Mouse (Mus musculus) thymus, adult 18-20 months (tissue): ENCODE data around the gene Kirrel3.

Experiments
- DNase-seq, 2 experiments: peaks; one replicate each; pipeline ENCODE4 v3.0.0; 2022; ENCODE audit warnings: mixed read lengths in 2 of 2

The Kirrel3 gene

GRCm38 (mm10) chr9:34703547-34704300 lies 218.0 kb downstream of the Kirrel3 start:
- no peak for DNase-seq

- DNase-seq: no peak
Measured at GRCm38 (mm10) chr9:34704357-34704756, 218.7 kb downstream of the Kirrel3 start.

- DNase-seq: no peak
Measured at GRCm38 (mm10) chr9:34706350-34706873, 220.7 kb downstream of the Kirrel3 start.

DNA sequence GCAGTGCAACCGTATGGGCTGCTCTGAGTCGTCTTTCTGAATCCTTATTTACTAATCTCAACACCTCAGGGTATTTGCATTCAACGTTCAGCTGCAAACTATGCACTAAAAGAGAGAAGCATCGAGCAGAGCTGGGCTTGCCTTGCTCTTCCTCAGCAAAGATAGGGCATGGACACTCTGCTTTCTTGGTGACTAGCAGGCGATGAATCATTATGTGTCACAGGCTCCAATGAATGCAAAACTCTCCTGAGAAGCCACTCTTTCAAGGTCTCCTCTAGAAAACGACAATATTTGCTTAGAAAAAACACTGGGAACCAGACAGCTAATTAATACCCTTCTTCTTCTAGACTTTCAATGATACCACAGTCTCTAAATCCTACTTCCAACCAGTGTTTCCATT lies 223.0 kb downstream of the Kirrel3 start:
- DNase-seq: no peak

GRCm38 (mm10) chr9:34711996-34712395 lies 226.3 kb downstream of the Kirrel3 start:
- no peak for DNase-seq

DNA sequence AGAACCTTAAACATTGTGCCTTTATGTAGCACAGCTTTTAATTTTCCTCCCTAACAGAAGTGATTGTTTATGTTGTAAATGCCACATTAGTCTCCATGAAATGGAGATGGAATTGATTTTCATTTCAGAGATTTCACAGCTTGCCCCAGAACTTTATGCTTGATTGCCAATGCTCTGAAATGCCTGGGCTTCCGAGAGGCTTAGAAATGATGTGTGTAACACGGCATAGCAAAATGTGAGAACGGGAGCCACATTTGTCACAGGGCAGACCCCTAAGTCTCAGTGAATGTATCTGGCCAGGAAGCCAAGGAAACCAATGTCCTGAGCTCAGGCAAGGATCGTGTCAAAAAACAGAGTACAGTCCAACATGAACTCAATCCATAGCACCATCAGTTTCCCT lies 227.3 kb downstream of the Kirrel3 start:
- no peak for DNase-seq

GRCm38 (mm10) chr9:34713462-34713926 lies 227.8 kb downstream of the Kirrel3 start:
- no peak for DNase-seq

DNA sequence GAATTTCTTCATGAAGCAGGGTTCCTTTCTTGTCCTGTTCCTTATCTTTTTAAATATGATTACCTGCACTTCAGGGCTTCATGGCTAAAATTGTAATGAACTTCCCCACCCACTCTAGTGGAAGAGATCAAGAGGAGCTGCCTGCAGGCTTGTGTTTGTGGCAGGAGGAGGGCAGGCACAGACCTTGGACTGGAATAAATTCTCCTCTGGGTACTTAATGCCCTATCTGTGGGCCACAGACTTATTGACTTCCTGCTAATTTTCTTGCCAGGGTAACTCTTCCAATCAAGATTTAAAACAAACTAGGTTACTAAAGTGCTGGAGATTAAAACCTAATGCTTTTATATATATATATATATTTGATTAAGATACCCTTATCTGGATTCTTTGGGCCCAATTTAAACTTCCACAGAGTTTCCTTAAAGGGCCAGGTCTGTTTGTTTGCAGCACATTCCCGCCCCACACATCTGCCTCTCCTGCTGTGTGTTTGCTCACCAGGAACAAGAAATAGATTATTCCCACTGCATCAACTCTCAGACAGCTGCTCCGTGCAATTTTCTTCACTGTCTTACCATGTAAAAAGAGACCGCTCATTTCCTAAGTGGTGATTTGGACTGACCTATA lies 229.4 kb downstream of the Kirrel3 start:
- no peak for DNase-seq

- DNase-seq: no peak
Measured at GRCm38 (mm10) chr9:34716476-34716875, 230.8 kb downstream of the Kirrel3 start.

DNA sequence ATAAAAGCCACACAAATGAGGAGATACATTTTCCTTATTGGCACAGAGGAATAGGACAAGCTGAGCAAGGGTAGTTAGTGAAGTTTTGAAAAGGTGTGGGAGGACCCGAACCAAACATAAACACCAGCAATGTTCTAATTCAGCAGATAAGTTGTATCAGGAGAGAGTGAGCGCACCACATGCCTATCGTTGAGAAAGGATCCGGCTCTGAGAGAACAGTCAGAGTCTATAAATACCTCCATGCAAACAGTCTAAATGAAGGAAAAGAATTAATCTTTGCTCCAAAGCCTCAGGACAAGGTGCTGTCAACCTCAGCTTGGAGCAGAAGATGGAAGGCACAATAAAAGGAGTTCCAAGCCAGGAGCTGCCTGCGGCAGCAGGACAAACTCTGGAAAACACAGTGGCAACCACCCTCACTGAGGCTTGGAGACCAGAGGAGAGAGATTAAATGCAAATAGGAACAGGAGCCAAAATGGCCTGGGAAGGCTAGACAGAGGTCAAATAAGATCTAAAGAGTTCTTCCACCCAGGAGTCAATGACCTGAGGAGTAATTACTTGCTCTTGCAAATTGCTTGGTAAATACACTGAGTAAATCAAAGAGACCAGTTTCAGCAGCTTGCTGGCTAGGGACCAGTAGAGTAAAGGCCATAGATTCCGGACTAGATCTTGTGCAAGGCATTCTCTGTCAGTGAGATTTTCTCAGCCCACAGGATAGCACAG lies 235.9 kb downstream of the Kirrel3 start:
- DNase-seq: no peak

GRCm38 (mm10) chr9:34722198-34722550 lies 236.5 kb downstream of the Kirrel3 start:
- no peak for DNase-seq

GRCm38 (mm10) chr9:34732507-34732906 lies 246.8 kb downstream of the Kirrel3 start:
- DNase-seq: no peak

- no peak for DNase-seq
Measured at GRCm38 (mm10) chr9:34733579-34733978, 247.9 kb downstream of the Kirrel3 start.

DNA sequence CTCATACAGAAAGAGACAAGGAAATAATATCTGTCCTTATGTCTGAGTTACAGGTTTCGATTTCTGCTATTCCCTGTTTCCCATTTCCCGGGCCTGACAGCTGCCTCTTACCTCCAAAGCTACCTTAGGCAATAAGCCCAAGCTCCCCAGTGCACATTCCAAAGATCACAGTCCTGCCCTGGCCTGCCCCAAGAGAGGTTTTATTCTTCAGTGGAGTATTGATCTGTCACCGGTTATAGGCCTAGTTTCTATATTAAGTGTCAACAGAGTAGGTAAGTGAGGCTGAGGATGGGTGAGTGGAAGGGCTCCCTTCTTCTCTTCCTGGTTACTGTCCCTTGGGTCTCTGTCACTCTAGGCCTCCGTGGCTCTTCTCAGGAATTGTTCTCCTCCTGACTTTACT lies 249.3 kb downstream of the Kirrel3 start:
- no peak for DNase-seq

DNA sequence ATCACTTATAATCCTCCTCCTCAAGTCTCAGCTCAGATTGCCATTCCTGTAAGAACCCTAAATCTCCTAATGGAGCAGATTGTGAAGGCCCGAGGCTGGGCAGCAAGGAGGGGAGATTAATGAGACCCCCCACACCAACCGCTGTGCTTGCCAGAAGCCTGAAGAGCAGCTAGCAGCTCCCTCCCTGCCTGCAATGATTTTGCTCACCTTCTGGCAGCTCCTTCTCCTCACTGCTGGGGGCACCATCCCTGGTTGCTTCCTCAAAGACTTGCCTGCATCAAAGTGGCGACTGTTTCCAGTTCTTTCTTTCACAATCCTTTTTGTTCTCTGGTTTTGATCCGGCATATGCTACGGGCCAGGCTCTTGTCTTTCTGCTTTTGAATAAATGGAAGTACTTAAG lies 253.7 kb downstream of the Kirrel3 start:
- no peak for DNase-seq

DNA sequence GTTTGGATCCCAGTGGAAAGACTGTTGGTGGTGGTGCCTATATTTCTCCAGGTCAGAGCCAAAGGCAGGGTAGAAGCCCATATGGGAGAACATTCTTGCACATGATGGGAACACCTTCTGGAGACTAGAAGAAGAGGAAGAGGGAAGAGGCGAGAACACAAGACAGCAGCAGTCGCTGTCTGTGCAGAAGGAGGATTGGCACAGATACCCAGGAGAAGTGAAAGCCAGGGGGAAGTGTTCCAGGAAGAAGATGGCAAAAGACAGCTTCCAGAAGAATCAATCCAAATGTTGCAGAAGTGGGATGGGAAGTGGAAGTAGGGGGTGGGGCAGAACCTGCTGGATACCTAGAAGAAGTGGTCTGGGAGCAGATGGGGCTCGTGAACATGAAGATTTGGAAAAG lies 255.1 kb downstream of the Kirrel3 start:
- no peak for DNase-seq

DNA sequence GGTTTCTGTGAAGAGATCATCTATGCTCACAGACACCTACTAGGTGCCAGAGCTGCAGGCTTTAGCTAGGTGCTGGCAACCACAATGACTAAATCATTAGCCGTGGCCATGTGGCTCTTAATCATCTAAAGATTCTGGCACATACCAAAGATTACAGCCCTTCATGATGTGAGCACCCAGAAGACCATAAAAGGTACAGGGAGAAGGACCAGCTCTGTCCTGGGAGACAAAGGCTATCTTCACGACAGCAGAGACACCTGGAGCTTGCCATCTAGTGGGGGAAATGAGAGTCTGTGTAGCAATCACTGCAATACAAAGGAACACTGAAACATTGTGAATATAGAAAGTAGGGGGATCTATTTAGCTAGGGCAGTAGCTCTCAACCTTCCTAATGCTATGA lies 262.3 kb downstream of the Kirrel3 start:
- DNase-seq: no peak

- DNase-seq: no peak
Measured at GRCm38 (mm10) chr9:34749161-34749560, 263.5 kb downstream of the Kirrel3 start.

- no peak for DNase-seq
Measured at GRCm38 (mm10) chr9:34749877-34750276, 264.2 kb downstream of the Kirrel3 start.

DNA sequence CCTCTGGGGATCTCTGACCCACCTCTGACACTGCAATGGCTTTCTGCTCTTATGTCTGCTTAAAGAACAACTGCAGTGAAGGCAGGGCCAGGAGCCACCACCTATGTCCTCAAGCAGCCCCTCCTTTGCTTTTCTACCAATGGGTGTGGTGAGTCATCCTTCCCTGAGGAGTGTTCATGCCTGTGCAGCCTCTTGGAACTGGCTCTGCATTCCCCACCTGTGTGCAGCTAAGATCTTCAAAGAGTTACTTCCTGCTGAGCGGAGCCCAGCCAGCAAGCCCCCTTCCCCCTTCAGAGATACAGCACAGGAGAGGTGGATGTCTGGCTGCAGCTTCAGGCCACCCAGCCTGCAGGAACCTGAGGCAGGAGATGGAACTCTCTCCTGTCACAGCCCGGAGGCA lies 265.2 kb downstream of the Kirrel3 start:
- no peak for DNase-seq

- no peak for DNase-seq
Measured at GRCm38 (mm10) chr9:34752076-34752800, 266.5 kb downstream of the Kirrel3 start.

- DNase-seq: no peak
Measured at GRCm38 (mm10) chr9:34752801-34753170, 267.1 kb downstream of the Kirrel3 start.

DNA sequence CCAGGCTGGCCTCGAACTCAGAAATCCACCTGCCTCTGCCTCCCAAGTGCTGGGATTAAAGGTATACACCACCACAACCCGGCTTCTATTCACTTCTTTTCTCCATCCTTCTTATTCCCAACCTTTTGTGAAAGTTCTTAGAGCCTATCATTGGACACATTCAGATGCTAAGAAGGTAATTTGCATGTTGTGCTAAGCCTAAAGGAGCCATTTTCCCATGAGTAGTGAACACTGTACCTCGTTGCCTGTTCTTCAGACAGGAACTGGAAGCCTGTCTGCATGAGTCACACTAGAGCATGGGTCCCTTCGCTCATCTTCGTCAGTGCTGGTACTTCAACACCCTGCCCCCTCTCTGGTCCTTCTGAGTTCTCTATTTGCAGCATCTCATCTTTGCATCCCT lies 268.2 kb downstream of the Kirrel3 start:
- no peak for DNase-seq
